Mouse (Mus musculus) lung, adult 2 months (tissue): ENCODE data around the gene Sh3bgrl.

Source experiments
- CTCF ChIP-seq: fragments of 200-500 bp; IDR thresholded peaks from 2 replicates; pipeline ENCODE4 v1.5.1; 2011; ENCODE audit warnings: mild to moderate bottlenecking, low read length, control low read depth; ENCODE audit not compliant: insufficient read depth
- POLR2A ChIP-seq: fragments of 200-500 bp; IDR thresholded peaks from 2 replicates; pipeline ENCODE4 v1.6.1; 2011; ENCODE audit warnings: low read depth, mild to moderate bottlenecking, control low read depth, low read length, borderline replicate concordance; ENCODE audit errors: extremely low read depth

DNA sequence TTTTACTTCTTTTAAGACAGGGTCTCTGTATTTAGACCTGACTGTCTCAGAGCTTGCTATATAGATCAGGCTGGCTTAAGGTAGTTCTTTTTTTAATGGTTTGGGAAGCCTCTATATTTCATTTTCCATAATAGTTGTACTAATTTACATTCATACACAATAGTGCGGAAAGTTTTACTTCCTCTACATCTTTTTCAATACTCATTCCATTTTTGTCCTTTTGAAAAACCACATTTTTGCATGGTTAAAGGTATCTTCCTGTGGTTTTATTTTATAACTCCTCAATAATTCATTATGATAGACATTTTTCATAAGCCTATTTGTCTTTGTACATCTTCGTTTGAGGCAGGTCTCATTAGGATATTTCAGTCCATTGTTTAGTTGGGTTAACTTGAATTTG, 56.1 kb downstream of the Sh3bgrl start:
- TF ChIP-seq CTCF (no peak), POLR2A (no peak)
